ENCODE assay signal across 26 mouse cellular contexts in genomic region chr8:128338951-128339350, GRCm38 (mm10). TPM values are rescaled to one million over a fixed set of nuclear protein-coding genes. Genes with fewer than 3 reads are reported as not detected.
DNase-seq lines count a peak whose midpoint lies in the region; ATAC-seq and TF ChIP-seq lines count a peak whose summit lies in the region.
"Had no signal": no experiment of that assay in that cellular context is flagged by ENCODE, and none has a peak within 500 bp of the region (broad histone marks: within the 10 kb centered on the region; RNA-seq: fewer than 3 reads in every experiment).

No protein-coding gene starts in this region.

- H3K9ac ChIP-seq in heart, embryonic 12.5 days = no peak overlapping the region
- no peak overlapping the region for H3K9ac ChIP-seq in heart, embryonic 15.5 days
- H3K9ac ChIP-seq: embryonic facial prominence, embryonic 13.5 days; forebrain, embryonic 12.5 days; forebrain, embryonic 15.5 days; hindbrain, embryonic 13.5 days; intestine, embryonic 15.5 days had no signal

- H3K27ac ChIP-seq in heart, embryonic 12.5 days (ENCODE audit: poor library complexity, severe bottlenecking) = peak overlapping the region; percentile 57; the same call in 1 of the 2 replicates
- H3K27ac ChIP-seq in heart, embryonic 15.5 days = peak overlapping the region; percentile 77
- H3K27ac ChIP-seq in kidney, adult 2 months (ENCODE audit: insufficient read depth, low read depth, low read length) = peak overlapping the region; percentile 41; the same call in 1 of the 2 replicates
- H3K27ac ChIP-seq: embryonic facial prominence, embryonic 10.5 days; embryonic facial prominence, embryonic 13.5 days; forebrain, embryonic 12.5 days; forebrain, embryonic 15.5 days; hindbrain, embryonic 10.5 days; hindbrain, embryonic 13.5 days; intestine, embryonic 15.5 days had no signal

- no peaks in the 10 kb centered on the region for H3K36me3 ChIP-seq in heart, embryonic 12.5 days
- H3K36me3 ChIP-seq in heart, embryonic 15.5 days = no peaks in the 10 kb centered on the region
- H3K36me3 ChIP-seq in kidney, adult 2 months (ENCODE audit: control insufficient read depth, insufficient read depth, low read length) = no peaks in the 10 kb centered on the region
- H3K36me3 ChIP-seq: embryonic facial prominence, embryonic 10.5 days; embryonic facial prominence, embryonic 13.5 days; forebrain, embryonic 12.5 days; forebrain, embryonic 15.5 days; hindbrain, embryonic 10.5 days; hindbrain, embryonic 13.5 days; intestine, embryonic 15.5 days had no signal

- DNase-seq in heart, adult 8-10 months (ENCODE audit: low spot score) = no peak
- no peak for DNase-seq in heart, postnatal 4 days
- DNase-seq in kidney, adult 2 months = peak; percentile 69
- DNase-seq in kidney, adult 11 months = no peak
- DNase-seq: adrenal gland, adult 8-10 months; adrenal gland, postnatal 25 days; cerebellum, adult 11-12 months; cerebellum, adult 8-10 months; cerebellum, postnatal 10 days; cerebellum, postnatal 36 days; embryo, embryonic 11 days; gastrocnemius, postnatal 25 days; kidney, adult 18-20 months had no signal

- peaks cover 10% of the 10 kb centered on the region for H3K4me1 ChIP-seq in heart, embryonic 12.5 days (replicated peaks)
- H3K4me1 ChIP-seq in heart, embryonic 15.5 days (replicated peaks) = peaks cover 15% of the 10 kb centered on the region
- peaks cover 7% of the 10 kb centered on the region; the same call in 1 of the 2 replicates for H3K4me1 ChIP-seq in kidney, adult 2 months (ENCODE audit: control insufficient read depth, insufficient read depth, low read length)
- H3K4me1 ChIP-seq: embryonic facial prominence, embryonic 10.5 days; embryonic facial prominence, embryonic 13.5 days; forebrain, embryonic 12.5 days; forebrain, embryonic 15.5 days; hindbrain, embryonic 10.5 days; hindbrain, embryonic 13.5 days; intestine, embryonic 15.5 days had no signal

- ATAC-seq in heart, embryonic 12.5 days (ENCODE audit: insufficient number of reproducible peaks, low FRiP score) = no peak
- no peak for ATAC-seq in heart, embryonic 15.5 days (replicated peaks; ENCODE audit: insufficient number of reproducible peaks, insufficient read depth, low FRiP score, low read depth)
- ATAC-seq: activated CD4-positive, CD25-positive, alpha-beta regulatory T cell, adult 4 months; forebrain, embryonic 15.5 days; hindbrain, embryonic 16.5 days; intestine, embryonic 15.5 days had no signal

- H3K27me3 ChIP-seq in heart, embryonic 12.5 days (replicated peaks) = no peaks in the 10 kb centered on the region
- no peaks in the 10 kb centered on the region for H3K27me3 ChIP-seq in heart, embryonic 15.5 days
- no peaks in the 10 kb centered on the region for H3K27me3 ChIP-seq in kidney, adult 2 months (replicated peaks; ENCODE audit: control insufficient read depth, insufficient read depth, low read length)
- H3K27me3 ChIP-seq: embryonic facial prominence, embryonic 13.5 days; forebrain, embryonic 12.5 days; forebrain, embryonic 15.5 days; hindbrain, embryonic 13.5 days; intestine, embryonic 15.5 days had no signal

- no peak for TF ChIP-seq CTCF in kidney, adult 2 months (conservative IDR thresholded peaks at IDR 0.05; ENCODE audit: insufficient read depth, insufficient read length, low read depth, low read length)

- no peak overlapping the region for H3K4me2 ChIP-seq in heart, embryonic 12.5 days
- H3K4me2 ChIP-seq in heart, embryonic 15.5 days = no peak overlapping the region
- H3K4me2 ChIP-seq: embryonic facial prominence, embryonic 13.5 days; forebrain, embryonic 12.5 days; forebrain, embryonic 15.5 days; heart, embryonic 11.5 days; hindbrain, embryonic 13.5 days; intestine, embryonic 15.5 days had no signal

- no peak for TF ChIP-seq POLR2A in kidney, adult 2 months (IDR thresholded peaks at IDR 0.05; ENCODE audit: low read depth, low read length)

- H3K9me3 ChIP-seq in heart, embryonic 12.5 days (replicated peaks) = no peaks in the 10 kb centered on the region
- no peaks in the 10 kb centered on the region for H3K9me3 ChIP-seq in heart, embryonic 15.5 days (replicated peaks)
- H3K9me3 ChIP-seq: embryonic facial prominence, embryonic 10.5 days; embryonic facial prominence, embryonic 13.5 days; forebrain, embryonic 12.5 days; forebrain, embryonic 15.5 days; hindbrain, embryonic 10.5 days; hindbrain, embryonic 13.5 days; intestine, embryonic 15.5 days had no signal

- H3K4me3 ChIP-seq in heart, embryonic 12.5 days = no peak overlapping the region
- H3K4me3 ChIP-seq in heart, embryonic 15.5 days = no peak overlapping the region
- no peak overlapping the region for H3K4me3 ChIP-seq in kidney, adult 2 months (ENCODE audit: insufficient read depth, low read depth, low read length)
- H3K4me3 ChIP-seq: embryonic facial prominence, embryonic 10.5 days; embryonic facial prominence, embryonic 13.5 days; erythroblast, embryonic 14.5 days; forebrain, embryonic 12.5 days; forebrain, embryonic 15.5 days; hindbrain, embryonic 10.5 days; hindbrain, embryonic 13.5 days; intestine, embryonic 15.5 days had no signal

RNA-seq across cellular contexts. Expression of gene Nrp1, which starts 19.5 kb away (rescaled TPM):
- polyA plus RNA-seq in heart, embryonic 12.5 days (2016; fragmentation: Nextera tagmentation; extraction: Ambion mirVana) = 135 and 138 TPM in 2 replicates
- 100 to 1,000 TPM in 2 of 4 experiments, 10 to 100 TPM in 2; 92.6 to 130 (median 102) TPM for total RNA-seq in heart, adult 8-10 months (2022)
- 138 and 147 TPM in 2 replicates for polyA plus RNA-seq in heart, embryonic 15.5 days (2015; fragmentation: Nextera tagmentation; extraction: Ambion mirVana)
- total RNA-seq in heart, postnatal 4 days (2021) = 100 to 1,000 TPM; 153 to 156 TPM
- 46.1 and 54.3 TPM in 2 replicates for polyA plus RNA-seq in kidney, adult 2 months (2012; rRNA removed)
